Mouse (Mus musculus) heart, embryonic 13.5 days (tissue): ENCODE results near the gene Pbx1. TPM values are rescaled to one million over a fixed set of nuclear protein-coding genes. Genes with fewer than 3 reads are reported as not detected.

ENCODE experiments used
- ATAC-seq: fragments of 200-750 bp; cut with Nextera tagmentation; 2 replicates; pipeline ENCODE4 v1.8.0; 2017; ENCODE audit warnings: moderate TSS enrichment; ENCODE audit not compliant: insufficient number of reproducible peaks, low FRiP score, low TSS enrichment; ENCODE audit errors: extremely low read depth
- H3K27ac ChIP-seq: fragments of 300-500 bp; sonication (generic); replicated peaks from 2 replicates; pipeline ENCODE4 v1.5.1; 2015; ENCODE audit warnings: moderate library complexity, mild to moderate bottlenecking, inconsistent platforms
- H3K27me3 ChIP-seq: fragments of 300-500 bp; sonication (generic); replicated peaks from 2 replicates; pipeline ENCODE4 v1.6.1; 2015; ENCODE audit warnings: mild to moderate bottlenecking, inconsistent platforms
- H3K36me3 ChIP-seq: fragments of 300-500 bp; sonication (generic); 2 replicates; pipeline ENCODE4 v1.6.1; 2015; ENCODE audit warnings: mild to moderate bottlenecking, inconsistent platforms
- H3K4me1 ChIP-seq: fragments of 300-500 bp; sonication (generic); 2 replicates; pipeline ENCODE4 v1.6.1; 2015; ENCODE audit warnings: inconsistent platforms
- H3K4me2 ChIP-seq: fragments of 300-500 bp; sonication (generic); 2 replicates; pipeline ENCODE4 v1.6.1; 2015; ENCODE audit warnings: inconsistent platforms, mild to moderate bottlenecking, moderate library complexity
- H3K4me3 ChIP-seq: fragments of 300-500 bp; sonication (generic); 2 replicates; pipeline ENCODE4 v1.5.1; 2015; ENCODE audit warnings: moderate library complexity, mild to moderate bottlenecking, inconsistent platforms
- H3K9ac ChIP-seq: fragments of 300-500 bp; sonication (generic); 2 replicates; pipeline ENCODE4 v1.6.1; 2015; ENCODE audit warnings: inconsistent platforms, mild to moderate bottlenecking, moderate library complexity
- H3K9me3 ChIP-seq: fragments of 300-500 bp; sonication (generic); 2 replicates; pipeline ENCODE4 v1.6.1; 2016; ENCODE audit warnings: inconsistent platforms
- WGBS: fragments of 180-500 bp; shearing (Covaris S2); methylation state at CpG from one replicate; pipeline ENCODE4 v1.1.7; 2015; ENCODE audit warnings: mixed read lengths; 5-methylcytosine and 5-hydroxymethylcytosine counted together
- polyA plus RNA-seq: library from polyadenylated mRNA; unstranded; fragments of >200 nt; fragmentation: Nextera tagmentation; extraction: Ambion mirVana; gene quantifications from 2 replicates; pipeline ENCODE4 v1.2.1, GENCODE M21; 2015

The Pbx1 gene
- polyA plus RNA-seq, 1 experiment from 2014 or later: 23.2 TPM

DNA sequence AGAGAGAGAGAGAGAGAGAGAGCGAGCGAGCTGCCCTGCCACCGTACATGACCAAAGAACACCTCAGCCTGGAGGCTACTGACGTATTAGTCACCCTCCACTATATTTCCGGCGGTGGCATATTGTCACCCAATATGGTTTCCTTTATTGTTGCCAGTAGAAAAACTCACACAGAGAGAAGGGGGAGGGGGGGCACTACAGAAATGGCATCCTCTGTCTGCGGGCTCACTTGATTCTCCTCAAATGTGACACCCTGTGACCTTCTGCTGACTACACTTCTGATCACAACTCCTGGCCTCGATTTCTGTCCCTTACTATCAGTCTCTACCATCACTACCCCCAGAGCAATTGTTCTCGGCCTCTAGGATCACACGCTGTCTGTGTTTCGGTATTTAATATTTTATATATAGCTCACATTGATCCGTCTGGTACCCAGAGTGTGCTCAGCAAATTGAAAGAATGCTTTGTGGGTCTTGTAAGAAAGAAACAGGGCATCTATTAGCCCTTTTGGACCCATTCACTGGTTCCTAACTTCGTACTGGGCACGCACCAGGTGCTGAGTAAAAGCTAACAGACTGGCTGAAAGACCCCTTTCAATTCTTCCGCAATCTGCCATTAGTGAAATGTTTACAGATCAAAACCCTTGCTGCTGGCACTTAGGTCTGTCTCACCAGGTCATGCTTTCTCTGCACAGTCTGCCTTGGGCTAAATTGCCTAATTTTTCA, 148.1 kb downstream of the Pbx1 start:
- H3K4me2 ChIP-seq: peak overlapping the region; percentile 16; the same call in 1 of the 2 replicates
- H3K36me3 ChIP-seq: no peaks in the 10 kb centered on the region
- no peak for ATAC-seq
- H3K9ac ChIP-seq: 0 out of 2 replicates have a peak overlapping the region, but pooled peaks have one; percentile 28
- no peaks in the 10 kb centered on the region for H3K9me3 ChIP-seq
- H3K27ac ChIP-seq: peak overlapping the region; percentile 63
- no peaks in the 10 kb centered on the region for H3K27me3 ChIP-seq
- 57% methylated on average over 15 of the region's 15 CpGs for WGBS
- H3K4me1 ChIP-seq: peaks cover 76% of the 10 kb centered on the region
- no peak overlapping the region for H3K4me3 ChIP-seq

DNA sequence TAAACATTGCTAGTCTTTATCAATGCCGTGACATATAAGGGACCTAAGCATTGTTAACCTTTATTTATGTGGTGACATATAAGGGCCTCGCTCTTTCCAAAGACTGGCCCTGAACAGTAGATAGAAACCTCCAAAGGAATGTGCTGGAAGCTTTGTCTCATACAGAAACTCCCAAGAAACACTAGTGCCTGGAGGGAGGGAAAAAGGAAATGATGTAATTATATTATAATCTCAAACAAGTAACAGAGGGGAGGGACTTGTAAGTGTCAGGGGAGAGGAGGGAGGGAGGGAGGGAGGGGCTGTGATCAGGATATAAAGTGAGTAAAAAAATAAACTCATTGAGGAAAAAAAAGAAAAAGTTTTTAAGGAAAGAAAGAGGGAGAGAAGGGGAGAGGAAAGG, 148.6 kb downstream of the Pbx1 start:
- Histone ChIP-seq H3K4me1 (peaks cover 70% of the 10 kb centered on the region), H3K9me3 (no peaks in the 10 kb centered on the region), H3K27me3 (no peaks in the 10 kb centered on the region), H3K4me2 (peak overlapping the region; percentile 16; the same call in 1 of the 2 replicates), H3K27ac (peak overlapping the region; percentile 63), H3K4me3 (no peak overlapping the region), H3K36me3 (no peaks in the 10 kb centered on the region), H3K9ac (peak overlapping the region; percentile 33; the same call in 1 of the 2 replicates)
- no peak for ATAC-seq
- 46% methylated on average over 2 of the region's 2 CpGs for WGBS

DNA sequence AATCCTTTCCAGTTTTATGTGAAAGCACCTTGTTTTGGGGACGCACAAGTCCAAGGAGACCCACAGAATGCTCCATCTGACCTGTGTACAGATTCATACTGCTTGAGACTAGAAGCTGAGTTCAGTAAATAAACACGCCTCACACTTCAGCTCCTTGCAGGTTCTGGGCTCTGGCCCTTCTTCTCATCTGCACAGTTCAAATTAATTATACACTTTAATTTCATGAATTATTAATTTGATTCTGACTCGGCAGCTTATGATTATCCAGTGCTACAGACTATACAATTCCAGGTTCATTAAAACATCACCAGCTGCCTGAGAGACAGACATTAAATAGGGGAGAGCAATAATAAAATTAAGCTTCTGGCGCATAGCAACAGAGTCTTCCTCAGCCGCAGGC, 156.4 kb downstream of the Pbx1 start:
- WGBS: 88% methylated on average over 5 of the region's 5 CpGs
- Histone ChIP-seq H3K4me2 (no peak overlapping the region), H3K27me3 (no peaks in the 10 kb centered on the region), H3K4me3 (no peak overlapping the region), H3K4me1 (peaks cover 13% of the 10 kb centered on the region), H3K9ac (no peak overlapping the region), H3K27ac (no peak overlapping the region), H3K9me3 (no peaks in the 10 kb centered on the region), H3K36me3 (no peaks in the 10 kb centered on the region)
- no peak for ATAC-seq

DNA sequence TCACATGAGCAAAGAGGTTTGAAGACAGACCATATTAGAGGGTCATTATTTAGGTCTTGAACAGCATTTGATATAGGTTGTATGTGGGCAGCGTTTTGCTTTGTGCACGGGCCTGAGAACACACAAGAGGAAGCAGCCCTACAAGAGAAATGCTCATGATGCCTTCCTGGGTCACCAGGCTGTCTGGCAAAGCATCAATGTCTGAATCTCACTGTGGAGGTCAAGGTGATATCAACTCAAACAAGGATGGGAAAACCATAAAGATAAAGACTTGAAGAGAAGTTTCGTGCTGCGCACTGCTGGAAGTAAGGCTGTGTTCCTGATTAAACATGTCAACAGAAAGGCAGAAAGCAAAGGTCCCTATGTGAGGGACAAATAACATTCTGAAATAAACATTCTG, 157.8 kb downstream of the Pbx1 start:
- 84% methylated on average over 4 of the region's 4 CpGs for WGBS
- no peaks in the 10 kb centered on the region for H3K36me3 ChIP-seq
- H3K4me3 ChIP-seq: no peak overlapping the region
- H3K27ac ChIP-seq: no peak overlapping the region
- peaks cover 26% of the 10 kb centered on the region for H3K4me1 ChIP-seq
- no peak overlapping the region for H3K4me2 ChIP-seq
- H3K9ac ChIP-seq: no peak overlapping the region
- ATAC-seq: no peak
- no peaks in the 10 kb centered on the region for H3K9me3 ChIP-seq
- H3K27me3 ChIP-seq: no peaks in the 10 kb centered on the region

DNA sequence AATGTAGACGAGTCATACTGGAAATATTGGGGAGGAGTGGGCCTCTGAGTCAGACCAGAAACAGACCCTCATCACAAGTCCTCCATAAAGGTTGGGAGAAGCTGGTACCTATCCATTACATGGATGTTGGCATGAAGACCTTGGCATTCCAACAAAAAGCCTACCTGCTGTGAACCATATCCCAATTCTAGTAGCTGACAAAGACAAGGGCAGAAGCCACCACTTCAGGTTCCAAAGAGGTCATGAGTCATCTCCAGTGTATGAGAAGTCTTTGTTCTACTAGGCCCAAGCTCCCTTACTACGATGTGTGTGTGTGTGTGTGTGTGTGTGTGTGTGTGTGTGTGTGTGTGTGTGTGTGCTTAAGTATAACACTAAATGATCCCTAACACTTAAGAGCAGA, 160.0 kb downstream of the Pbx1 start:
- no peaks in the 10 kb centered on the region for H3K9me3 ChIP-seq
- 77% methylated on average over 2 of the region's 2 CpGs for WGBS
- no peak overlapping the region for H3K4me2 ChIP-seq
- H3K9ac ChIP-seq: no peak overlapping the region
- H3K36me3 ChIP-seq: no peaks in the 10 kb centered on the region
- ATAC-seq: no peak
- no peak overlapping the region for H3K27ac ChIP-seq
- peaks cover 47% of the 10 kb centered on the region for H3K4me1 ChIP-seq
- no peaks in the 10 kb centered on the region for H3K27me3 ChIP-seq
- no peak overlapping the region for H3K4me3 ChIP-seq

DNA sequence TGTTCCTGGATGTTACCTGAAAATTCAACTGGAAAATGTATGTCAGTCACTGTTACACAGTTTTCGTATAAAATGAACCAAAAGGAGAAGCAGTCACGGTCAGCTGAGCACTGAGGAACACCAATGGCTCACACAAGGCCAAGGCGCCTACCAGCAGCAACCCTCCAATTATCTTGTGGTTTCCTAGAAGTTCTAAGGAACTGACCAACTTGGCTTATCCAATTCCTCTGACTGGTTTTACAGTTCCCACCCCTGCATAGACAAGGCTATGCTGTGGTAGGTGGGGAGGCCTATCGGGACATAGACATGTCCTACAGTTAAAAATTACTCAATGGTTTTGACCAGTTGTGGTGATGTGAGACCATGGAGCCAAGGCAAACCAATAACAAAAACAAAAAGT, 160.9 kb downstream of the Pbx1 start:
- 90% methylated on average over 4 of the region's 4 CpGs for WGBS
- no peak for ATAC-seq
- Histone ChIP-seq H3K27ac (no peak overlapping the region), H3K4me2 (no peak overlapping the region), H3K9ac (no peak overlapping the region), H3K4me3 (no peak overlapping the region), H3K27me3 (no peaks in the 10 kb centered on the region), H3K36me3 (no peaks in the 10 kb centered on the region), H3K9me3 (no peaks in the 10 kb centered on the region), H3K4me1 (peaks cover 47% of the 10 kb centered on the region)

DNA sequence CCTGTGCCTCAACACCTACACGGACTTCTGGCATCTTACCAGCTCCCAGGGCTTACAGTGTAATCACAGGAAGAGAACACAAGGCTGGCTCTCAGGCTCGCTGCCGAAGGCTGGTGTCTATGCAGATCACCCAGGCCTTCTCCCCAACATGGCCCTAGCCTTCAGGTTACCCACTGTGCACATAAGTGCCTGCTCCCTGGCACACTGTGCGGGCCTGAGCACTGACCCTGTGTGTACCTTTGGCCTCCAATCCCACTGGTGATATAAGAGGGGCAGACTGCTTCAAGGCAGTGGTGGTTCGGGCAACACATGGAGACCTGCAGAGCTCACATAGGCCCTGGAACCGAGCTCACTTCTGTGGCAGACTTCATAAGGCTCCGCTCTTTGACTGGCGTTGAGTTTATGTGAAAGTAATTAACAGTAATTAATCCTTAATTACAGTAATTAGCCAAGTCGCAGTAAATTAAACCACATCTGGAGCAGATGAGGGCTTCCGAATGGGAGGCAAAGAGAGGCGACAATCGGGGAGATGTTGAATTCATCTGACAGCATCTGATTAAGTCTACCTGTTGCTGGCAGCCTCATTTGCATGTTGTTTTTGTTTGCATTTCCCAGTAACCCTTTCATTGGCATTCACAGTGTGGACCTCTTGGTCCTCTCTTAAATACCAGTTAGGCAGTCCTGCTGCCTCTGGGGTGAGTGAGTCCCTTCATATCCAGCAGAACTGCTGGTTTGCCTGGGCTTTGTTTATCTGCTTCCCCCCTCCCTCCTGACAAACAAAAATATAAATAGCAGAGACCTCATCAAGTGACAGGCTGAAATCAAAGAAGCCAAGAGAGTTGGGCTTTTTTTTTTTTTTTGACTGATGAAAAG, 163.1 kb downstream of the Pbx1 start:
- ATAC-seq: no peak
- H3K27ac ChIP-seq: peak overlapping the region; percentile 83
- peaks cover 47% of the 10 kb centered on the region for H3K4me1 ChIP-seq
- H3K27me3 ChIP-seq: no peaks in the 10 kb centered on the region
- H3K36me3 ChIP-seq: no peaks in the 10 kb centered on the region
- no peaks in the 10 kb centered on the region for H3K9me3 ChIP-seq
- 0 out of 2 replicates have a peak overlapping the region, but pooled peaks have one; percentile 44 for H3K9ac ChIP-seq
- WGBS: 60% methylated on average over 12 of the region's 12 CpGs
- H3K4me3 ChIP-seq: no peak overlapping the region
- peak overlapping the region; percentile 36 for H3K4me2 ChIP-seq

DNA sequence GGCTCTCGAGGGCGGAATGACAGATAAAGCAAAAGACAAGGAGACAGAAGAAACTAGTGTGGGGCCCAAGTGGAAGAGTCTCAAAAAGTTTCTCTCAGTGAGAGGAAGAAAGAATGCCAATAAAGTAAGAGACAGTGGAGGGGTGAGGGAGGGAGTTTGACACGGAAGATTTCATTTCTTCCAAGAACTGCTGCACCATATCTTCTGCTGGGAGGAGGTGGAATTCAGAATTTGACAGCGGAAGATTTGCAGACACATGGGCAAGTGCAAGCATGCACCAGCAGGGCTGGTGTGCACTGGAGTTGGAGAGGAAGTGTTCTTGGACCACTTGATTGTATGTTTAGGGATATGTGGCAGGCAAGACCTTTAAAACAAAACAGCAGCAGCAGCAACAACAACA, 163.8 kb downstream of the Pbx1 start:
- 46% methylated on average over 4 of the region's 4 CpGs for WGBS

DNA sequence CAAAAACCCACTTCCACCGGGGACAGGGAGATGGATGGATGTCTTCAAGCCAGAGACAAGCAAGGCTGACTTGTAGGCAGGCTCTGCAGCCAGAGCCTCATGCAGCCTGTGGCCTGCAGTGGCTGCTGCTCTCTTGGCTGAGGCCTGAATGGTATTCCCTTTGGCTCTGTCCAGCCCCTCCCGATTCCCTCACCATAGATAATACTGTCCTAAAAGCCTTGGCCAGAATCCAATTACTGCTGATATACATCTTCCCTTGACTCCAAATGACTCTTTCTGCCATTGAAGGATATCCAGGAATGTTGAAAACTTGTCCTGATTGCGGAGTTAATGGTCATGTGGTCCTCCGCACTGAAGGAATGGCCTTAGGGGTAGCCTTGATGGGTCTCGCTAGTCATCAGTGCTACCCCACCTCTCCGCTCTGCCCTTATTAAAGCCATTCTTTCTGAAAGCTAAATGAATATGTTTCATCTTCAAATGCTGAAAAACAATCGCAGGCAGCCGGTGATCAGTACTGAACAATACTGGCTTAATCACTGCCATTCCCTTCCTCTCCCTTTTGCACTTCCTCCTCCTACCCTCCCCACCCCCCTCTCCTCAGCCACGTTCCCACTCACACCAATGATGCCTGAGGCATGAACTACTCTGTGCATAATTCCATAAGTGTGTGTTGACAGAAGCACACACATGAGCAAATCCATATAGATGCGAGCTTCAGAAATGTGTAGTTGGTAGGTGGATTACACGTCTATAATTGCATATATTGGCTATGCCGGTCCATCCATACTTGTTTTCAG, 166.3 kb downstream of the Pbx1 start:
- H3K4me2 ChIP-seq: no peak overlapping the region
- 0 out of 2 replicates have a peak overlapping the region, but pooled peaks have one; percentile 24 for H3K9ac ChIP-seq
- peaks cover 47% of the 10 kb centered on the region for H3K4me1 ChIP-seq
- no peaks in the 10 kb centered on the region for H3K9me3 ChIP-seq
- WGBS: 68% methylated on average over 12 of the region's 12 CpGs
- H3K36me3 ChIP-seq: no peaks in the 10 kb centered on the region
- H3K4me3 ChIP-seq: no peak overlapping the region
- no peaks in the 10 kb centered on the region for H3K27me3 ChIP-seq
- H3K27ac ChIP-seq: no peak overlapping the region
- ATAC-seq: no peak

More for the DNA sequence above, 163.8 kb downstream of the Pbx1 start:
- Histone ChIP-seq H3K4me2 (peak overlapping the region; percentile 36), H3K4me1 (peaks cover 47% of the 10 kb centered on the region), H3K27ac (peak overlapping the region; percentile 83), H3K27me3 (no peaks in the 10 kb centered on the region), H3K9ac (no peak overlapping the region), H3K9me3 (no peaks in the 10 kb centered on the region), H3K36me3 (no peaks in the 10 kb centered on the region), H3K4me3 (no peak overlapping the region)
- no peak for ATAC-seq

DNA sequence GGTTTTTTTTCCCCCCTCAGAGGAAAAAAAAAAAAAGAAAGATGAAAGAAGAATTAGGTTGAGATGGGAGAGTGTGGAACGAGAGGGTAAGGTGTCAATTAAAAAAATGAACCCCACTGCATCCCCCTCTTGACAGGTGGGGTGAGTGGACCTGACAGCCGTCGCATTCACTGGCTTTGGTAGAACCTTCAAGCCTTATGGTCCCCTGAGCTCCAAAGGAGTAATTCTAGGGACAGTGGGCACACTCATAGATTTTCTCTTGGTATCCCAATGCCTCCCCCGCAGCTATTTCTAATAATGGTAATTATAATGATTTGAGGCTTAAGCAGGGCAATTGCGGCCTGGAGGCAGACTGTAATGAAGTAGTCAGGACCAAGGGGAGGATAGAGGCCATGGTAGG, 167.0 kb downstream of the Pbx1 start:
- peaks cover 47% of the 10 kb centered on the region for H3K4me1 ChIP-seq
- H3K27ac ChIP-seq: no peak overlapping the region
- H3K36me3 ChIP-seq: no peaks in the 10 kb centered on the region
- H3K9me3 ChIP-seq: no peaks in the 10 kb centered on the region
- ATAC-seq: no peak
- H3K4me3 ChIP-seq: no peak overlapping the region
- no peak overlapping the region for H3K9ac ChIP-seq
- H3K27me3 ChIP-seq: no peaks in the 10 kb centered on the region
- no peak overlapping the region for H3K4me2 ChIP-seq
- WGBS: 92% methylated on average over 5 of the region's 5 CpGs

DNA sequence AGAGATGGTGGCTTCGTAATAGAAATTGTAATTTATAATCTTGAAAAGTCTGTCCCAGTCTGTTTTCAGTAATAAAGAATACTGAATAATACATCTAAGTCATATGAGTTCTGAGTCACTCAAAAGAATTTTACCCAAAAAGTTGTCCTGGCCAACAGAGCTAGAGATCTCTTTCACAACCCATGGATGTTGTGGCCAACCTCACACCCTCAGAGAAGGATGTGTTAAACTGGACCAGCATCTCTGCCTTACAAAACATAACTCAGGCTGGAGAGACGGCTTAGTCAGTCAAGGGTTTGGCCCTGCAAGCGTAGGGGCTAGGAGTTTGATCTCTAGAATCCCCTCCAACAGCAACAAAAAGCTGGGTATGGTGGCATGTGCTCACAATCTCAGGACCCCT, 171.7 kb downstream of the Pbx1 start:
- no peak for ATAC-seq
- no peaks in the 10 kb centered on the region for H3K9me3 ChIP-seq
- no peaks in the 10 kb centered on the region for H3K36me3 ChIP-seq
- no peak overlapping the region for H3K4me3 ChIP-seq
- no peak overlapping the region for H3K4me2 ChIP-seq
- 83% methylated on average over 3 of the region's 3 CpGs for WGBS
- H3K27ac ChIP-seq: no peak overlapping the region
- no peak overlapping the region for H3K9ac ChIP-seq
- H3K4me1 ChIP-seq: peaks cover 12% of the 10 kb centered on the region
- no peaks in the 10 kb centered on the region for H3K27me3 ChIP-seq
